Mouse (Mus musculus): ENCODE results near the gene Cgn. TPM values are rescaled to one million over a fixed set of nuclear protein-coding genes. Genes with fewer than 3 reads are reported as not detected.
"Not testable (repeated sequence)": the region's sequence is repeated elsewhere in the genome, so short reads cannot be mapped to it uniquely, and the experiment has no call there.

The Cgn gene
- polyA plus RNA-seq, 1 experiment from 2014 or later = 2.0 TPM

- Histone ChIP-seq H3K9ac (ENCODE audit: low read depth, low read length) (peak overlapping the region; percentile 69; the same call in 1 of the 2 replicates), H3K27ac (ENCODE audit: low read depth, low read length) (no peak overlapping the region), H3K4me1 (ENCODE audit: control insufficient read depth, insufficient read depth, low read length) (peaks cover 9% of the 10 kb centered on the region), H3K9me3 (replicated peaks; ENCODE audit: control insufficient read depth, low read length) (no peaks in the 10 kb centered on the region), H3K36me3 (ENCODE audit: control insufficient read depth, insufficient read depth, low read length) (no peaks in the 10 kb centered on the region), H3K4me2 (peak overlapping the region; percentile 97), H3K4me3 (ENCODE audit: low read depth, low read length) (peak overlapping the region; percentile 56), H3K27me3 (ENCODE audit: control insufficient read depth, insufficient read depth, low read length) (peaks cover 12% of the 10 kb centered on the region)
- 4% methylated on average over 10 of the region's 11 CpGs for WGBS (ENCODE audit: insufficient replicate concordance)
- no peak for ATAC-seq (replicated peaks; ENCODE audit: insufficient number of reproducible peaks, low FRiP score, low TSS enrichment)
These were observed 959 bp upstream of the Cgn start for GRCm38 (mm10) chr3:94787122-94787780.

DNA sequence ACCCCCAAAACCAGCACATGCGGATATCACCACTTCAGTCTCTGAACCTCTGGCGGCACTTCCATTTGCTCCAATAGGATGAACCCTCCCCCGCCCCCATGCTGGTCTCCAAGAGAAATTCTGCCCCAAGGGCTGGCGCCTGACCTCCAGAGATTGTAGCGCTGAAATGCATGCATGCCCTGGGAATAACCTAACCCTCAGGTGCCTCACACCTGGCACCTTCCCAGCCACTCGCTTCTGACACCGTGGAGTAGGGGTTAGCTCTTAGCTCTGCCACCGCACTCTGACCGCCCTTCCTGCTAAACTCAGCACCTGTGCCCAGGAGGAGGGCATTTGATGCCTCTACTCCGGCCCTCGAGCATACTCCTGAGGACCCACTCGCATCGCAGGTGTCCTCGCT is 334 bp downstream of the Cgn start:
- H3K4me3 ChIP-seq (ENCODE audit: low read depth, low read length) = peak overlapping the region; percentile 56
- ATAC-seq (replicated peaks; ENCODE audit: insufficient number of reproducible peaks, low FRiP score, low TSS enrichment) = peak; percentile 24
- peak overlapping the region; percentile 12; the same call in 1 of the 2 replicates for H3K9ac ChIP-seq (ENCODE audit: low read depth, low read length)

DNA sequence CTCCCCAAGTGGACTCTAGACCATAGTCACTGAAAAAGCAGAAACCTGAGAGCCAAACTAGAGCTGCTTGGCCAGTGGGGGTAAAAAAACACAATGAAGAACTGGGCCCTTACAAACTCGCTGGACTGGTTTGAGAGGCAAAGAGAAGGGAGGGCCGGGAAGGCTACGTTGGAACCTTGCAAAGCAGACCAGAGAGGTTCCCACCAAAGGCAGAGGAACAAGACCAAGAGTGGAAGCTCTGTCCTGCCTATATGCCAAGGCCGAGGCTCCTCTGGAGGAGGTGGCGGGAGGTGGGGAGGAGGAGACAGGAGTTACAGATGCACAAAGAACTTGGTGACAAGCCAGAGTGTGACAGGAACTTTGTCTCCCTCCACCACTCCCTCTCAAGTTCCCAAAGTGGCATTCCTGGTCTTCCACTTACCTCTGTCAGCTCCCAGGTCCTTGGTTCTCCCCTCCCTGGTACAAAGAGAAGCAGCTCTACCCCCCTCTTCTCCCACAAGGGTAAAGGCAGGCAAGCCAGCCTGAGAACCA is 2.1 kb downstream of the Cgn start:
- no peaks in the 10 kb centered on the region for H3K36me3 ChIP-seq (ENCODE audit: control insufficient read depth, insufficient read depth, low read length)
- no peaks in the 10 kb centered on the region for H3K9me3 ChIP-seq (replicated peaks; ENCODE audit: control insufficient read depth, low read length)
- 36% methylated on average over 5 of the region's 5 CpGs for WGBS (ENCODE audit: insufficient replicate concordance)
- H3K27ac ChIP-seq (ENCODE audit: low read depth, low read length) = no peak overlapping the region
- H3K27me3 ChIP-seq (ENCODE audit: control insufficient read depth, insufficient read depth, low read length) = peaks cover 19% of the 10 kb centered on the region
- no peak overlapping the region for H3K4me3 ChIP-seq (ENCODE audit: low read depth, low read length)
- peaks cover 9% of the 10 kb centered on the region for H3K4me1 ChIP-seq (ENCODE audit: control insufficient read depth, insufficient read depth, low read length)
- no peak overlapping the region for H3K9ac ChIP-seq (ENCODE audit: low read depth, low read length)
- no peak for ATAC-seq (replicated peaks; ENCODE audit: insufficient number of reproducible peaks, low FRiP score, low TSS enrichment)
- no peak overlapping the region for H3K4me2 ChIP-seq

More for the DNA sequence above, 334 bp downstream of the Cgn start:
- Histone ChIP-seq H3K36me3 (ENCODE audit: control insufficient read depth, insufficient read depth, low read length) (no peaks in the 10 kb centered on the region), H3K27me3 (ENCODE audit: control insufficient read depth, insufficient read depth, low read length) (peaks cover 16% of the 10 kb centered on the region), H3K27ac (ENCODE audit: low read depth, low read length) (no peak overlapping the region), H3K4me1 (ENCODE audit: control insufficient read depth, insufficient read depth, low read length) (peaks cover 9% of the 10 kb centered on the region), H3K4me2 (peak overlapping the region; percentile 97), H3K9me3 (replicated peaks; ENCODE audit: control insufficient read depth, low read length) (no peaks in the 10 kb centered on the region)
- under 1% methylated on average over 14 of the region's 14 CpGs for WGBS (ENCODE audit: insufficient replicate concordance)

- WGBS (ENCODE audit: insufficient replicate concordance) = 49% methylated on average over 5 of the region's 5 CpGs
- Histone ChIP-seq H3K27me3 (ENCODE audit: control insufficient read depth, insufficient read depth, low read length) (peaks cover 26% of the 10 kb centered on the region), H3K4me1 (ENCODE audit: control insufficient read depth, insufficient read depth, low read length) (peaks cover 9% of the 10 kb centered on the region), H3K27ac (ENCODE audit: low read depth, low read length) (no peak overlapping the region), H3K4me3 (ENCODE audit: low read depth, low read length) (no peak overlapping the region), H3K9ac (ENCODE audit: low read depth, low read length) (no peak overlapping the region), H3K9me3 (replicated peaks; ENCODE audit: control insufficient read depth, low read length) (no peaks in the 10 kb centered on the region), H3K4me2 (no peak overlapping the region), H3K36me3 (ENCODE audit: control insufficient read depth, insufficient read depth, low read length) (no peaks in the 10 kb centered on the region)
- no peak for ATAC-seq (replicated peaks; ENCODE audit: insufficient number of reproducible peaks, low FRiP score, low TSS enrichment)
These were observed 2.8 kb downstream of the Cgn start for GRCm38 (mm10) chr3:94783462-94783931.

DNA sequence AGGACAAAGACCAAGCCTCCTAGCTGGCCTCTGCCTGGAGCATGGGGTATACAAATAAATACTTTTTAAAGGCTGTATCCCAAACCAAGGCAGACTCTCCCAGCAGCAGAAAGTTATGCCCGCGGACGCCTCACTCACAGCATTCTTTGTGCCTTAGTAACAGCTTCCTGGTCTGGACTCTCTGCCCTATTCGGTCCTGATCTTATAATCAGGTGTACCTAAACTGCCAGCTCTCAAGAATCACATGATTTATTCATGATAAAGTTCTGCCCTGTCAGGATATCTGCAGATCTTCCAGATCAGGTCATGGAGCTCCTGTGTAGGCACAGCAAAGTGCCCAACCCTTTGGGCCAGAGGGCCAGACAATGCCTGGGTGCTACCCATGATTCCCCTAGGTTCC is 3.4 kb downstream of the Cgn start:
- Histone ChIP-seq H3K4me3 (ENCODE audit: low read depth, low read length) (no peak overlapping the region), H3K9ac (ENCODE audit: low read depth, low read length) (no peak overlapping the region), H3K27me3 (ENCODE audit: control insufficient read depth, insufficient read depth, low read length) (peaks cover 31% of the 10 kb centered on the region), H3K9me3 (replicated peaks; ENCODE audit: control insufficient read depth, low read length) (no peaks in the 10 kb centered on the region), H3K36me3 (ENCODE audit: control insufficient read depth, insufficient read depth, low read length) (no peaks in the 10 kb centered on the region), H3K4me2 (no peak overlapping the region), H3K4me1 (ENCODE audit: control insufficient read depth, insufficient read depth, low read length) (peaks cover 9% of the 10 kb centered on the region), H3K27ac (ENCODE audit: low read depth, low read length) (no peak overlapping the region)
- WGBS (ENCODE audit: insufficient replicate concordance) = 50% methylated on average over 4 of the region's 4 CpGs
- no peak for ATAC-seq (replicated peaks; ENCODE audit: insufficient number of reproducible peaks, low FRiP score, low TSS enrichment)

DNA sequence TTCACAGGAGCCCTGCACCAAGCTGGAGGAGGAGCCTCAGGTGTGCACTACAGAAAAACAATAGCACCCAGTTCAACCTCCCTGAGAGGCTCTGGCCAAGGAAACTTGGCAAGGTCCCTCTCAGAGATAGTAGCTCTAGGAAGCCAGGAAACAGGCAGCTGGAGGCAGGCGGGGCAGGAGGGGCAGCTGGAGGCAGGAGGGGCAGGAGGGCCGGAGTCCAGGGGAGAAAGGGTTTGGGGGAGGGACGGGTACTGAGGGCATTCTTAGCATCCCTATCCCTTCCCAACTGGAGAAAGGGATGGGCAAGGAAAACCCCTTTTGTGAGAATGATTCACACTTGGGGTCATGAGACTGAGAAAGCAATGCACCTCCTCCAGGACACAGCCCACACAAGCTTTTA is 4.9 kb downstream of the Cgn start:
- no peak overlapping the region for H3K4me2 ChIP-seq
- H3K9me3 ChIP-seq (replicated peaks; ENCODE audit: control insufficient read depth, low read length) = no peaks in the 10 kb centered on the region
- H3K9ac ChIP-seq (ENCODE audit: low read depth, low read length) = no peak overlapping the region
- peaks cover 34% of the 10 kb centered on the region for H3K27me3 ChIP-seq (ENCODE audit: control insufficient read depth, insufficient read depth, low read length)
- no peaks in the 10 kb centered on the region for H3K36me3 ChIP-seq (ENCODE audit: control insufficient read depth, insufficient read depth, low read length)
- H3K27ac ChIP-seq (ENCODE audit: low read depth, low read length) = no peak overlapping the region
- no peak overlapping the region for H3K4me3 ChIP-seq (ENCODE audit: low read depth, low read length)
- no peak for ATAC-seq (replicated peaks; ENCODE audit: insufficient number of reproducible peaks, low FRiP score, low TSS enrichment)
- H3K4me1 ChIP-seq (ENCODE audit: control insufficient read depth, insufficient read depth, low read length) = peaks cover 4% of the 10 kb centered on the region
- WGBS (ENCODE audit: insufficient replicate concordance) = 11% methylated on average over 3 of the region's 3 CpGs

DNA sequence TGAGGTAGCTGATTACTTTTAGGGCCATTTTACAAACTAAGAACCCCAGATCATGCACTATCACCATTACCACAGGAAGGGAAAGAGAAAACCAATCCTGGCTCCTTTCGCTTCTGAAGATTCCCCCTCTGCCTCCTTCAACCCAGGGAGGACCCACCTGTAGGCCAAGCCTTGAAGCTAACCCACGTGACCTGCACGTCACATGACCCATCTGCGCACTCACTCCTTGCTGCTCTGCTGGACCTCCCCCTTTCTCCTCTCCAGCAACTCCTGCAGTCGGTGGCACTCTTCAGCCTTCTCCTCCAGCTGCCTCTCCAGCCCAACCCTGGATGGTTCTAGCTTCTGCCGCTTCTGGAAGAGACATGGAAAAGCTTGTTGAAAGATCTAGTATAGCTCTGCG is 10.4 kb downstream of the Cgn start:
- Histone ChIP-seq H3K27ac (ENCODE audit: low read depth, low read length) (no peak overlapping the region), H3K9ac (ENCODE audit: low read depth, low read length) (no peak overlapping the region), H3K9me3 (replicated peaks; ENCODE audit: control insufficient read depth, low read length) (no peaks in the 10 kb centered on the region), H3K4me1 (ENCODE audit: control insufficient read depth, insufficient read depth, low read length) (no peaks in the 10 kb centered on the region), H3K4me3 (ENCODE audit: low read depth, low read length) (no peak overlapping the region), H3K4me2 (no peak overlapping the region), H3K36me3 (ENCODE audit: control insufficient read depth, insufficient read depth, low read length) (no peaks in the 10 kb centered on the region), H3K27me3 (ENCODE audit: control insufficient read depth, insufficient read depth, low read length) (peaks cover 18% of the 10 kb centered on the region; the same call in 1 of the 2 replicates)
- WGBS (ENCODE audit: insufficient replicate concordance) = 74% methylated on average over 7 of the region's 7 CpGs
- no peak for ATAC-seq (replicated peaks; ENCODE audit: insufficient number of reproducible peaks, low FRiP score, low TSS enrichment)

GRCm38 (mm10) chr3:94774039-94774438 is 12.3 kb downstream of the Cgn start:
- no peak overlapping the region for H3K4me2 ChIP-seq
- H3K9me3 ChIP-seq (replicated peaks; ENCODE audit: control insufficient read depth, low read length) = no peaks in the 10 kb centered on the region
- H3K27me3 ChIP-seq (ENCODE audit: control insufficient read depth, insufficient read depth, low read length) = peaks cover 13% of the 10 kb centered on the region; the same call in 1 of the 2 replicates
- ATAC-seq (replicated peaks; ENCODE audit: insufficient number of reproducible peaks, low FRiP score, low TSS enrichment) = no peak
- no peak overlapping the region for H3K27ac ChIP-seq (ENCODE audit: low read depth, low read length)
- H3K4me3 ChIP-seq (ENCODE audit: low read depth, low read length) = no peak overlapping the region
- no peaks in the 10 kb centered on the region for H3K36me3 ChIP-seq (ENCODE audit: control insufficient read depth, insufficient read depth, low read length)
- H3K4me1 ChIP-seq (ENCODE audit: control insufficient read depth, insufficient read depth, low read length) = no peaks in the 10 kb centered on the region
- H3K9ac ChIP-seq (ENCODE audit: low read depth, low read length) = no peak overlapping the region
- 77% methylated on average over 11 of the region's 11 CpGs for WGBS (ENCODE audit: insufficient replicate concordance)

- H3K9me3 ChIP-seq (replicated peaks; ENCODE audit: control insufficient read depth, low read length); H3K4me2 ChIP-seq: not testable (repeated sequence)
- peak; percentile 84; the same call in 1 of the 2 replicates for ATAC-seq (replicated peaks; ENCODE audit: insufficient number of reproducible peaks, low FRiP score, low TSS enrichment)
These were observed 20.8 kb downstream of the Cgn start for GRCm38 (mm10) chr3:94765456-94765855.

More at GRCm38 (mm10) chr3:94765456-94765855, 20.8 kb downstream of the Cgn start:
- not testable (repeated sequence) for H3K27ac ChIP-seq (ENCODE audit: low read depth, low read length); H3K9ac ChIP-seq (ENCODE audit: low read depth, low read length); H3K36me3 ChIP-seq (ENCODE audit: control insufficient read depth, insufficient read depth, low read length); H3K4me3 ChIP-seq (ENCODE audit: low read depth, low read length); H3K4me1 ChIP-seq (ENCODE audit: control insufficient read depth, insufficient read depth, low read length); H3K27me3 ChIP-seq (ENCODE audit: control insufficient read depth, insufficient read depth, low read length)
- WGBS (ENCODE audit: insufficient replicate concordance) = 27% methylated on average over 8 of the region's 8 CpGs

All from heart, embryonic 11.5 days (tissue).